Mouse (Mus musculus): ENCODE measurements around the gene Cblb. TPM values are rescaled to one million over a fixed set of nuclear protein-coding genes. Genes with fewer than 3 reads are reported as not detected.
A peak's percentile ranks its signal among the peaks of the same experiment; 100 is the strongest.

Cblb gene
- polyA plus RNA-seq, 1 experiment from 2014 or later = 16.8 TPM

DNA sequence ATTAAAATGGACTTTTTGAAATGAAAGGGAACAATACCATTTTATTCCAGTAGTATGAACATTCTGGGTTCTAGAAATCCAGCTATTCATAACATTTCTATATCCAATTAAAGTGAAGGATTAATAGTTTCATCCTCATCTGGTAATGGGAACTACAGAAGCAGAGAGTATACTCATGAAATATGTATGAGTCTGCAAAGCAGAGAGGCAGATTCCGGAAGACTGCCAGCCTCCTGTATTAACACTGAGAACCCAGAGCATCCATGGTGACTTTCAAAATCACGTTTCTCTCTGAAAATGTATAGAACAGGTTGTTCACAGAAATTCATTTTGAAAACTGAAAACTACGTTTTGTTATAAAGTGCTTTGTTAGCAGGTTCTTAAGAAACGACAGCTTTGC lies 83.4 kb downstream of the Cblb start:
- 51% methylated on average over 4 of the region's 4 CpGs for WGBS
- H3K9ac ChIP-seq (ENCODE audit: low read length) = no peak overlapping the region
- H3K27ac ChIP-seq (ENCODE audit: low read depth, low read length) = no peak overlapping the region
- ATAC-seq = peak; percentile 69
- H3K4me2 ChIP-seq (ENCODE audit: low read length) = no peak overlapping the region
- H3K27me3 ChIP-seq (replicated peaks; ENCODE audit: control insufficient read depth, insufficient read depth, low read length) = no peaks in the 10 kb centered on the region
- peak; percentile 59 for DNase-seq (ENCODE audit: low spot score)
- H3K9me3 ChIP-seq (replicated peaks; ENCODE audit: control insufficient read depth, low read length) = no peaks in the 10 kb centered on the region
- H3K36me3 ChIP-seq (ENCODE audit: control insufficient read depth, insufficient read depth, low read length) = peaks cover 5% of the 10 kb centered on the region; the same call in 1 of the 2 replicates
- H3K4me3 ChIP-seq (ENCODE audit: low read depth, low read length) = no peak overlapping the region
- H3K4me1 ChIP-seq (ENCODE audit: control insufficient read depth, insufficient read depth, low read length) = peaks cover 4% of the 10 kb centered on the region; the same call in 1 of the 2 replicates

DNA sequence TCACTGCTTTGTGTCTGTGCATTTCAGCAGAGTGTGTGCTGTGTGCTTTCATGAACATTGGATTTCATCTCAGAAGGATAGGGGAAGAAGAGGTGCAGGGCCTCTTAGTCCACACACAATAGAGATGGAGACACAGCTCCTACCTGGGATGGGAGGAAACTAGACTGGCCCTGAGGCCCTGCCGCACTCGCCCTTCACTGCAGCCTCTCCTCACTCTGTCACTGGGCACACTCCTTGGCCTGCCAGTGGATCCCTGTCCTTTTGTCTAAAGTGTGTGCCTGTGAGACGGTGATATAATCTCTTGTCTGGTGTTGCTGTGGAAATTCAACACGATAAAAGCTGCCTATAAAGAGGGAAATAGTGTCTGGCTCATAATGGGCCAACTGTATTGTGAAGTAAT lies 88.0 kb downstream of the Cblb start:
- Histone ChIP-seq H3K4me3 (ENCODE audit: low read depth, low read length) (no peak overlapping the region), H3K4me1 (ENCODE audit: control insufficient read depth, insufficient read depth, low read length) (peaks cover 5% of the 10 kb centered on the region; the same call in 1 of the 2 replicates), H3K27ac (ENCODE audit: low read depth, low read length) (no peak overlapping the region), H3K9me3 (replicated peaks; ENCODE audit: control insufficient read depth, low read length) (no peaks in the 10 kb centered on the region), H3K36me3 (ENCODE audit: control insufficient read depth, insufficient read depth, low read length) (no peaks in the 10 kb centered on the region), H3K9ac (ENCODE audit: low read length) (no peak overlapping the region), H3K27me3 (replicated peaks; ENCODE audit: control insufficient read depth, insufficient read depth, low read length) (no peaks in the 10 kb centered on the region), H3K4me2 (ENCODE audit: low read length) (no peak overlapping the region)
- ATAC-seq = peak; percentile 35; the same call in 1 of the 2 replicates
- no peak for DNase-seq (ENCODE audit: low spot score)
- 36% methylated on average over 4 of the region's 4 CpGs for WGBS

DNA sequence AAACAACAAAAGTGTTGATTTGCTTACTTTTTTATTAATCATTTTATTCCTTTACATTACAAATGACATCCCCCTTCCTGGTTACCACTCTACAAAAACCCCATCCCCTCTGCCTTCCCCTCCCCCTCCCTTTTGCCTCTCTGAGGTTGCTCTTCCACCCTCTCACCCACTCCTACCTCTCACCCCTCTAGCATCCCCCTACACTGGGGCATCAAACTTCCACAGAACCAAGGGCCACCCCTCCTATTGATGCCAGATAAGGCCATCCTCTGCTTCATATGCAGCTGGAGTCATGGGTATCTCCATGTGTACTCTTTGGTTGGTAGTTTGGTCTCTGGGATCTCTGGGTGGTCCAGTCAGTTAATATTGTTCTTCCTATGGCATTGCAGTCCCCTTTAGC lies 93.9 kb downstream of the Cblb start:
- Histone ChIP-seq H3K4me1 (ENCODE audit: control insufficient read depth, insufficient read depth, low read length) (0 out of 2 replicates have a peak, but pooled peaks cover 3% of the 10 kb centered on the region), H3K36me3 (ENCODE audit: control insufficient read depth, insufficient read depth, low read length) (no peaks in the 10 kb centered on the region), H3K4me2 (ENCODE audit: low read length) (no peak overlapping the region), H3K9ac (ENCODE audit: low read length) (no peak overlapping the region), H3K27ac (ENCODE audit: low read depth, low read length) (no peak overlapping the region), H3K4me3 (ENCODE audit: low read depth, low read length) (no peak overlapping the region), H3K27me3 (replicated peaks; ENCODE audit: control insufficient read depth, insufficient read depth, low read length) (no peaks in the 10 kb centered on the region), H3K9me3 (replicated peaks; ENCODE audit: control insufficient read depth, low read length) (no peaks in the 10 kb centered on the region)
- no peak for ATAC-seq
- DNase-seq (ENCODE audit: low spot score) = no peak

DNA sequence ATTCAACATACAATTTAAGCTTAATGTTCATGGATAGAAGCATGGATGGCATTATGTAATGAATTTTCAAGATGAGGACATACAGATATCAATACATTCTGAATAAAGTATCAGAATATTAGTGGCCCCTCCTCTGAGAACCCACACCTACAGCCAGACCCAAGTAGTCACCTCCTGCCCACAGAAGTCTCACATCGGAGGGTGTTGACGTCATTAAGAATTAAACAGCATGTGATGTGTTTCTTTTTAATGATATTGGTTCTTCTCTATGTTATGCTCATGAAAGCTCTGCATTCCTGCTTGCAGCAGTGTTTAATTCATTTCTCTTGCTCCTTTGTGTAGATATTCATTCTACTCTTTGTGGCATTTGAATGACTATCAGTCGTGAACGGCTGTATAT lies 94.9 kb downstream of the Cblb start:
- 62% methylated on average over 4 of the region's 4 CpGs for WGBS
- no peak for ATAC-seq
- no peaks in the 10 kb centered on the region for H3K9me3 ChIP-seq (replicated peaks; ENCODE audit: control insufficient read depth, low read length)
- no peaks in the 10 kb centered on the region for H3K27me3 ChIP-seq (replicated peaks; ENCODE audit: control insufficient read depth, insufficient read depth, low read length)
- H3K9ac ChIP-seq (ENCODE audit: low read length) = no peak overlapping the region
- DNase-seq (ENCODE audit: low spot score) = no peak
- H3K4me1 ChIP-seq (ENCODE audit: control insufficient read depth, insufficient read depth, low read length) = 0 out of 2 replicates have a peak, but pooled peaks cover 3% of the 10 kb centered on the region
- H3K4me2 ChIP-seq (ENCODE audit: low read length) = no peak overlapping the region
- no peak overlapping the region for H3K4me3 ChIP-seq (ENCODE audit: low read depth, low read length)
- H3K27ac ChIP-seq (ENCODE audit: low read depth, low read length) = no peak overlapping the region
- no peaks in the 10 kb centered on the region for H3K36me3 ChIP-seq (ENCODE audit: control insufficient read depth, insufficient read depth, low read length)

DNA sequence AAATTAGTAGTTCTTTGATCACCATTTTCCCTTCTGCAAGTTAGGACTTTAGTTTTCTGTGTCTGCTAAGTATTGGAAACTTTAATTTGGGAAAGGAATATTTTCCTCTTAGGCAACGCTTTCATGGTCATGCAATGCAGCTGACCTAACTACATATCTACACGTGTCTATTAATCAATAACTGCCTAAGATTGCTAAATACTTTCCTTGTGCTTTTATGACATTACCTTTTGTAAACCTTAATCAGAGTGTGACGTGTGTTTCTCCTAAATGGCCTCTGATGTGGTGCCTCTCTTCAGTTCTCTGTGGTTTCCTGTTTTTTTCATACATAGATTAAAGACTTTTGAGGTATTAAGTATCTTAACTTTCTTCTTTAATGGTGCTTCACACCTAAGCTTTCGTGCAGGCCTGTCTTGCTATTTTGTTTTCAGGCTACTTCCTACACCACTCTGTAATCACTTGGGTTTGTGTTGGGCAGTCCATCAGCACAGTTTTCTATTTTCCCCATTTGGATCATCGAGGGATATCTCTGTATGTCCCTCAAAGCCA lies 98.4 kb downstream of the Cblb start:
- H3K4me2 ChIP-seq (ENCODE audit: low read length) = no peak overlapping the region
- ATAC-seq (no peak), DNase-seq (ENCODE audit: low spot score) (no peak)
- no peak overlapping the region for H3K9ac ChIP-seq (ENCODE audit: low read length)
- no peaks in the 10 kb centered on the region for H3K36me3 ChIP-seq (ENCODE audit: control insufficient read depth, insufficient read depth, low read length)
- H3K27ac ChIP-seq (ENCODE audit: low read depth, low read length) = no peak overlapping the region
- H3K9me3 ChIP-seq (replicated peaks; ENCODE audit: control insufficient read depth, low read length) = no peaks in the 10 kb centered on the region
- H3K4me3 ChIP-seq (ENCODE audit: low read depth, low read length) = no peak overlapping the region
- no peaks in the 10 kb centered on the region for H3K27me3 ChIP-seq (replicated peaks; ENCODE audit: control insufficient read depth, insufficient read depth, low read length)
- 89% methylated on average over 5 of the region's 5 CpGs for WGBS
- H3K4me1 ChIP-seq (ENCODE audit: control insufficient read depth, insufficient read depth, low read length) = no peaks in the 10 kb centered on the region

DNA sequence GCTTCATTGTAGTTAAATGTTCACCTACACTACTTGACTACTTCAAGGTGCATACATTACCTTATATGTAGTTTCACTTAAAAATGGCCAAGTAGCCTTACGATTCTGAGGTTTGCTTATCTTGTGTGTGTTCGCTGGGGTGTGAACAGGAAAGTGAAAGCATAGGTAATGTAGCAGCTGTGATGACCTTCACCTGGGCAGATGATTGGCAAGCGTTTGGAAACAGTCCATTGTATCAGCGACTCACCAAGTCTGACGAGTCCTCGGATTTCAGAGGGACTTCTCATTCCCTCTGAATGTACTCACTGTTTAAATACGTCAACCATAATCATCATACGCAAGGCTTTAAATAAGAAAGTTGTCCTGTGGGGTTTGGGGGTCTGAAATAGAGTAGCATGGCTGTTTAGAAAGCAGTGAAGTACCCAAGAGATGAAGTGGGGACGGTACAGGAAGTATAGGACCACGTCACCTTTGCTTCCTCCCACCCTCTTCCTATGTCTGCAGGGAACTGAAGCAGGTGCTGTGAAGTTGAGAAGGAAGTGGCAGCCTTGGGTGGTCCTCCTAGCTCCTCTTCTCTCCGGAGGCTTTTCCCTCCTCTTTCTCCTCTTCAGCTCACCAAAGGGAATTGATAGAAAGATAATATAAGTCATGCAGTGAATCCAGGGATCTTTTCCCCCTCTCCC lies 101.9 kb downstream of the Cblb start:
- Histone ChIP-seq H3K9me3 (replicated peaks; ENCODE audit: control insufficient read depth, low read length) (no peaks in the 10 kb centered on the region), H3K4me1 (ENCODE audit: control insufficient read depth, insufficient read depth, low read length) (peaks cover 3% of the 10 kb centered on the region; the same call in 1 of the 2 replicates), H3K27me3 (replicated peaks; ENCODE audit: control insufficient read depth, insufficient read depth, low read length) (no peaks in the 10 kb centered on the region), H3K9ac (ENCODE audit: low read length) (no peak overlapping the region), H3K27ac (ENCODE audit: low read depth, low read length) (no peak overlapping the region), H3K4me3 (ENCODE audit: low read depth, low read length) (no peak overlapping the region), H3K4me2 (ENCODE audit: low read length) (no peak overlapping the region), H3K36me3 (ENCODE audit: control insufficient read depth, insufficient read depth, low read length) (peaks cover 7% of the 10 kb centered on the region; the same call in 1 of the 2 replicates)
- ATAC-seq = no peak
- DNase-seq (ENCODE audit: low spot score) = no peak
- 86% methylated on average over 11 of the region's 11 CpGs for WGBS

DNA sequence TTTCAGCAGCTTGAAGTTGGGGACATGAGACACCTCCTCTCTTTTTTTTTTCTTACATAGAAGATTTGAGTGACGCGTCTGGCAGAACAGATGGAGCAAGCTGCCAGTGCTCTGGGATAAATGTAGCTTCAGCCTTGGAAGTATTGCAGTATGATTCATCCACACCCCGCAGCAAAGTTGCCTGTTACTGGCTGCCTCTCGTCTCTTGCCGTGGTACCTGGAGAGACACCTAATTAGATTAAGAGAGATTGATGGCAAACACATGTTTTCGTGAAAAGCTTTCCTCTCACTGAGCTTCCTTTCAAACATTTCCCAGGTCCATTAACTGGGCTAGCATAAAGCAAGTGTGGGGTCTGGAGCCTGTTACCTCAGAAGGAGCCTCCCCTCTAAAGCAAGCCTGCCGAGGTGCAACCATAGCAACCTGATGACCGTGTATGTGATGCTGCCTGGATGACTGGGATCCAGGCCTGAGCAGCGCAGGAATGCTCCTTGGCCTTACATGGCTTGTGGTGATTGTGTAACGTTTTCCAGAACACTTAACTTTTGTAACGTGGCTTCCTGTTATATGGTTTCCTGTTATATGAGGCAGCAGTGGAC lies 103.7 kb downstream of the Cblb start:
- no peaks in the 10 kb centered on the region for H3K9me3 ChIP-seq (replicated peaks; ENCODE audit: control insufficient read depth, low read length)
- H3K4me1 ChIP-seq (ENCODE audit: control insufficient read depth, insufficient read depth, low read length) = peaks cover 3% of the 10 kb centered on the region; the same call in 1 of the 2 replicates
- no peak overlapping the region for H3K4me2 ChIP-seq (ENCODE audit: low read length)
- peak overlapping the region; percentile 74 for H3K27ac ChIP-seq (ENCODE audit: low read depth, low read length)
- WGBS = 45% methylated on average over 11 of the region's 11 CpGs
- peak; percentile 88 for DNase-seq (ENCODE audit: low spot score)
- H3K4me3 ChIP-seq (ENCODE audit: low read depth, low read length) = no peak overlapping the region
- no peaks in the 10 kb centered on the region for H3K27me3 ChIP-seq (replicated peaks; ENCODE audit: control insufficient read depth, insufficient read depth, low read length)
- H3K9ac ChIP-seq (ENCODE audit: low read length) = no peak overlapping the region
- ATAC-seq = peak; percentile 95
- peaks cover 7% of the 10 kb centered on the region; the same call in 1 of the 2 replicates for H3K36me3 ChIP-seq (ENCODE audit: control insufficient read depth, insufficient read depth, low read length)

DNA sequence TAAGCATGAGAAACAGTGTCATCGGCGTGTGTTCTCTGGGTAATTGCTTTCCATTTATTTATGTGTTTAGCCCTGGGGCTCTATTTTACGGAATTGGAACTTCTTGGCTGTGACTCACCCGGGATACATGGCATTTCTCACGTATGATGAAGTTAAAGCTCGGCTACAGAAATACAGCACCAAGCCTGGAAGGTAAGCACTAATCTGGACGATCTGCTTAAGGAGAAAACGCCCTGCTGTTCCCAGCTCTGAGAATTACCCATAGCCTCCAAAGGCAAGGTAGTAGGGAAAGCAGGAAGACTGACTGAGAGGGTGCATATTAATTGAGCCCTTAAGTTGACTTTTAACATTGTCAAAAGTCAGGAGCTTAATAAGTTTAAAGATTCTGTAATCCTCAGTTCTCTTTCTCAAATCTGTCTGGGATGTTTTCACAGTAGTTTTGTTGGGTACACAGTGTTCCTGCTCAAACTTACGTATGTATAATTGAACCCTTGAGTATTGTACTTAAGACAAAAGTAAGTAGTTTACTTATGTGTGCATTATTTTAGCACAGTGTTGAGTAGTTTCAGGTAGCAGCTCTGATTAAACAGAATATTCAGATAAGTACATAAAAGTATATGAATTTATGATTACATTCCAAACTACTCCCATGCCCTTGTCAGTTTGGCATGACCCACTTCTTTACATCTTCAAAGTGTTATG lies 104.8 kb downstream of the Cblb start:
- Histone ChIP-seq H3K9ac (ENCODE audit: low read length) (no peak overlapping the region), H3K4me2 (ENCODE audit: low read length) (no peak overlapping the region), H3K36me3 (ENCODE audit: control insufficient read depth, insufficient read depth, low read length) (peaks cover 9% of the 10 kb centered on the region; the same call in 1 of the 2 replicates), H3K27me3 (replicated peaks; ENCODE audit: control insufficient read depth, insufficient read depth, low read length) (no peaks in the 10 kb centered on the region), H3K9me3 (replicated peaks; ENCODE audit: control insufficient read depth, low read length) (no peaks in the 10 kb centered on the region), H3K4me3 (ENCODE audit: low read depth, low read length) (no peak overlapping the region), H3K4me1 (ENCODE audit: control insufficient read depth, insufficient read depth, low read length) (peaks cover 3% of the 10 kb centered on the region; the same call in 1 of the 2 replicates), H3K27ac (ENCODE audit: low read depth, low read length) (peak overlapping the region; percentile 5; the same call in 1 of the 2 replicates)
- DNase-seq (ENCODE audit: low spot score) = no peak
- 86% methylated on average over 9 of the region's 9 CpGs for WGBS
- ATAC-seq = no peak
